Mouse (Mus musculus): ENCODE data around the gene Apoc1. TPM values are rescaled to one million over a fixed set of nuclear protein-coding genes. Genes with fewer than 3 reads are reported as not detected.

The Apoc1 gene
- polyA plus RNA-seq (2014; fragmentation: Illumina TruSeq; extraction: RNeasy Lipid Tissue Mini Kit (QIAGEN cat#74804); ENCODE audit: insufficient read depth, low read depth, low replicate concordance) = 122 TPM

GRCm38 (mm10) chr7:19691873-19692865, at the start of gene Apoc1:
TSS of gene Apoc1 (minus strand) at chr7:19692660.

GRCm38 (mm10) chr7:19715239-19716054, 23.0 kb upstream of the Apoc1 start, which contains the start of gene Tomm40:
TSS of gene Tomm40 (minus strand) at chr7:19715438.

GRCm38 (mm10) chr7:19698907-19699826, 6.7 kb upstream of the Apoc1 start, which contains the start of gene Apoe:
TSS of gene Apoe (minus strand) at chr7:19699188.

GRCm38 (mm10) chr7:19681202-19681694, 11.2 kb downstream of the Apoc1 start, which contains the start of the genes Gm44805 and Apoc4:
TSS of gene Gm44805 (minus strand) at chr7:19681423.
TSS of gene Apoc4 (minus strand) at chr7:19681479.

GRCm38 (mm10) chr7:19677872-19678271, 14.6 kb downstream of the Apoc1 start, which contains the start of gene Apoc2:
TSS of gene Apoc2 (minus strand) at chr7:19677941.

GRCm38 (mm10) chr7:19664955-19665841, 27.3 kb downstream of the Apoc1 start, which contains the start of gene Clptm1:
TSS of gene Clptm1 (minus strand) at chr7:19665033.

Other genes with a start within 250 kb of the Apoc1 start
- gene Mark4, start 233.8 kb downstream of the Apoc1 start, polyA plus RNA-seq (2014; fragmentation: Illumina TruSeq; extraction: RNeasy Lipid Tissue Mini Kit (QIAGEN cat#74804); ENCODE audit: insufficient read depth, low read depth, low replicate concordance) = 9.0 TPM
- 1.3 TPM for gene Exoc3l2, start 229.3 kb downstream of the Apoc1 start, polyA plus RNA-seq (2014; fragmentation: Illumina TruSeq; extraction: RNeasy Lipid Tissue Mini Kit (QIAGEN cat#74804); ENCODE audit: insufficient read depth, low read depth, low replicate concordance)
- 6.7 TPM for gene Bloc1s3, start 184.3 kb downstream of the Apoc1 start, polyA plus RNA-seq (2014; fragmentation: Illumina TruSeq; extraction: RNeasy Lipid Tissue Mini Kit (QIAGEN cat#74804); ENCODE audit: insufficient read depth, low read depth, low replicate concordance)
- 58.3 TPM for gene Trappc6a, start 184.3 kb downstream of the Apoc1 start, polyA plus RNA-seq (2014; fragmentation: Illumina TruSeq; extraction: RNeasy Lipid Tissue Mini Kit (QIAGEN cat#74804); ENCODE audit: insufficient read depth, low read depth, low replicate concordance)
- 0.13 TPM for gene Nkpd1, start 174.8 kb downstream of the Apoc1 start, polyA plus RNA-seq (2014; fragmentation: Illumina TruSeq; extraction: RNeasy Lipid Tissue Mini Kit (QIAGEN cat#74804); ENCODE audit: insufficient read depth, low read depth, low replicate concordance)
- 50.4 TPM for gene Ppp1r37, start 129.6 kb downstream of the Apoc1 start, polyA plus RNA-seq (2014; fragmentation: Illumina TruSeq; extraction: RNeasy Lipid Tissue Mini Kit (QIAGEN cat#74804); ENCODE audit: insufficient read depth, low read depth, low replicate concordance)
- gene Zfp296, start 115.4 kb downstream of the Apoc1 start, polyA plus RNA-seq (2014; fragmentation: Illumina TruSeq; extraction: RNeasy Lipid Tissue Mini Kit (QIAGEN cat#74804); ENCODE audit: insufficient read depth, low read depth, low replicate concordance) = 1.9 TPM
- 93.3 TPM for gene Gemin7, start 115.1 kb downstream of the Apoc1 start, polyA plus RNA-seq (2014; fragmentation: Illumina TruSeq; extraction: RNeasy Lipid Tissue Mini Kit (QIAGEN cat#74804); ENCODE audit: insufficient read depth, low read depth, low replicate concordance)
- 17.3 TPM for gene Clasrp, start 88.2 kb downstream of the Apoc1 start, polyA plus RNA-seq (2014; fragmentation: Illumina TruSeq; extraction: RNeasy Lipid Tissue Mini Kit (QIAGEN cat#74804); ENCODE audit: insufficient read depth, low read depth, low replicate concordance)
- gene Relb, start 63.2 kb downstream of the Apoc1 start, polyA plus RNA-seq (2014; fragmentation: Illumina TruSeq; extraction: RNeasy Lipid Tissue Mini Kit (QIAGEN cat#74804); ENCODE audit: insufficient read depth, low read depth, low replicate concordance) = 13.0 TPM
- gene Clptm1, start 27.6 kb downstream of the Apoc1 start, polyA plus RNA-seq (2014; fragmentation: Illumina TruSeq; extraction: RNeasy Lipid Tissue Mini Kit (QIAGEN cat#74804); ENCODE audit: insufficient read depth, low read depth, low replicate concordance) = 45.0 TPM
- 10.3 TPM for gene Apoc2, start 14.7 kb downstream of the Apoc1 start, polyA plus RNA-seq (2014; fragmentation: Illumina TruSeq; extraction: RNeasy Lipid Tissue Mini Kit (QIAGEN cat#74804); ENCODE audit: insufficient read depth, low read depth, low replicate concordance)
- not detected for gene Gm44805, start 11.2 kb downstream of the Apoc1 start, polyA plus RNA-seq (2014; fragmentation: Illumina TruSeq; extraction: RNeasy Lipid Tissue Mini Kit (QIAGEN cat#74804); ENCODE audit: insufficient read depth, low read depth, low replicate concordance)
- gene Apoc4, start 11.2 kb downstream of the Apoc1 start, polyA plus RNA-seq (2014; fragmentation: Illumina TruSeq; extraction: RNeasy Lipid Tissue Mini Kit (QIAGEN cat#74804); ENCODE audit: insufficient read depth, low read depth, low replicate concordance) = not detected
- gene Apoe, start 6.5 kb upstream of the Apoc1 start, polyA plus RNA-seq (2014; fragmentation: Illumina TruSeq; extraction: RNeasy Lipid Tissue Mini Kit (QIAGEN cat#74804); ENCODE audit: insufficient read depth, low read depth, low replicate concordance) = 1,026 TPM
- 28.0 TPM for gene Tomm40, start 22.8 kb upstream of the Apoc1 start, polyA plus RNA-seq (2014; fragmentation: Illumina TruSeq; extraction: RNeasy Lipid Tissue Mini Kit (QIAGEN cat#74804); ENCODE audit: insufficient read depth, low read depth, low replicate concordance)
- gene Nectin2, start 57.8 kb upstream of the Apoc1 start, polyA plus RNA-seq (2014; fragmentation: Illumina TruSeq; extraction: RNeasy Lipid Tissue Mini Kit (QIAGEN cat#74804); ENCODE audit: insufficient read depth, low read depth, low replicate concordance) = 39.0 TPM
- gene Bcam, start 78.4 kb upstream of the Apoc1 start, polyA plus RNA-seq (2014; fragmentation: Illumina TruSeq; extraction: RNeasy Lipid Tissue Mini Kit (QIAGEN cat#74804); ENCODE audit: insufficient read depth, low read depth, low replicate concordance) = 298 TPM
- 9.7 TPM for gene Cblc, start 104.1 kb upstream of the Apoc1 start, polyA plus RNA-seq (2014; fragmentation: Illumina TruSeq; extraction: RNeasy Lipid Tissue Mini Kit (QIAGEN cat#74804); ENCODE audit: insufficient read depth, low read depth, low replicate concordance)
- gene Bcl3, start 130.1 kb upstream of the Apoc1 start, polyA plus RNA-seq (2014; fragmentation: Illumina TruSeq; extraction: RNeasy Lipid Tissue Mini Kit (QIAGEN cat#74804); ENCODE audit: insufficient read depth, low read depth, low replicate concordance) = 15.6 TPM
- gene Gm19345, start 159.3 kb upstream of the Apoc1 start, polyA plus RNA-seq (2014; fragmentation: Illumina TruSeq; extraction: RNeasy Lipid Tissue Mini Kit (QIAGEN cat#74804); ENCODE audit: insufficient read depth, low read depth, low replicate concordance) = not detected
- gene Ceacam16, start 168.6 kb upstream of the Apoc1 start, polyA plus RNA-seq (2014; fragmentation: Illumina TruSeq; extraction: RNeasy Lipid Tissue Mini Kit (QIAGEN cat#74804); ENCODE audit: insufficient read depth, low read depth, low replicate concordance) = 0.27 TPM
- 0.07 TPM for gene Ceacam19, start 195.3 kb upstream of the Apoc1 start, polyA plus RNA-seq (2014; fragmentation: Illumina TruSeq; extraction: RNeasy Lipid Tissue Mini Kit (QIAGEN cat#74804); ENCODE audit: insufficient read depth, low read depth, low replicate concordance)
- gene Pvr, start 228.5 kb upstream of the Apoc1 start, polyA plus RNA-seq (2014; fragmentation: Illumina TruSeq; extraction: RNeasy Lipid Tissue Mini Kit (QIAGEN cat#74804); ENCODE audit: insufficient read depth, low read depth, low replicate concordance) = 17.0 TPM